Mouse (Mus musculus) myocyte (in vitro differentiated cells): ENCODE results near the gene Ndufaf4.
"Not testable (repeated sequence)": the region's sequence is repeated elsewhere in the genome, so short reads cannot be mapped to it uniquely, and the experiment has no call there.

ENCODE experiments used
- MYOD1 ChIP-seq, 3 experiments: IDR thresholded peaks; one replicate each; pipeline ENCODE4 v1.6.1; 2011; ENCODE audit warnings: control low read depth in 2 of 3, low read depth in 2 of 3, mild to moderate bottlenecking in 2 of 3, moderate library complexity in 1 of 3; ENCODE audit not compliant: insufficient read length in 2 of 3, control insufficient read depth in 1 of 3
- POLR2A ChIP-seq: IDR thresholded peaks from one replicate; pipeline ENCODE4 v1.6.1; 2011; ENCODE audit warnings: low read depth, mild to moderate bottlenecking, control low read depth, moderate library complexity; ENCODE audit not compliant: insufficient read length
- POLR2AphosphoS2 ChIP-seq: IDR thresholded peaks from one replicate; pipeline ENCODE4 v1.6.1; 2011; ENCODE audit warnings: low read depth, control low read depth; ENCODE audit not compliant: insufficient read length

GRCm38 (mm10) chr4:24892293-24892692, 5.6 kb upstream of the Ndufaf4 start:
- not testable (repeated sequence) for TF ChIP-seq POLR2AphosphoS2; POLR2A; MYOD1 (IDR thresholded peaks at IDR 0.05; ENCODE audit: control insufficient read depth in 1 of 3, insufficient read length in 2 of 3, low read depth in 2 of 3)
